Mouse (Mus musculus) forebrain, embryonic 11.5 days (tissue): ENCODE measurements around the gene Slc46a1. TPM values are rescaled to one million over a fixed set of nuclear protein-coding genes. Genes with fewer than 3 reads are reported as not detected.
A peak's percentile ranks its signal among the peaks of the same experiment; 100 is the strongest.

ENCODE experiments used
- ATAC-seq: fragments of 200-750 bp; cut with Nextera tagmentation; replicated peaks from 2 replicates; pipeline ENCODE4 v1.8.0; 2017; ENCODE audit warnings: moderate TSS enrichment; ENCODE audit not compliant: low FRiP score
- DNase-seq: peaks from one replicate; pipeline ENCODE4 v3.0.0-alpha.2; 2017; ENCODE audit warnings: low spot score
- H3K27ac ChIP-seq: fragments of 300-500 bp; sonication (generic); 2 replicates; pipeline ENCODE4 v1.5.1; 2014; ENCODE audit warnings: low read depth, low read length
- H3K27me3 ChIP-seq: fragments of 300-500 bp; sonication (generic); 2 replicates; pipeline ENCODE4 v1.6.1; 2014; ENCODE audit warnings: mild to moderate bottlenecking, low read length, mixed read lengths; ENCODE audit not compliant: control insufficient read depth, insufficient read depth
- H3K36me3 ChIP-seq: fragments of 300-500 bp; sonication (generic); 2 replicates; pipeline ENCODE4 v1.6.1; 2014; ENCODE audit warnings: mild to moderate bottlenecking, low read length, moderate library complexity, mixed read lengths; ENCODE audit not compliant: control insufficient read depth, insufficient read depth
- H3K4me1 ChIP-seq: fragments of 300-500 bp; sonication (generic); replicated peaks from 2 replicates; pipeline ENCODE4 v1.6.1; 2014; ENCODE audit warnings: low read length, mixed read lengths; ENCODE audit not compliant: control insufficient read depth, insufficient read depth
- H3K4me2 ChIP-seq: fragments of 300-500 bp; sonication (generic); 2 replicates; pipeline ENCODE4 v1.6.1; 2014; ENCODE audit warnings: low read depth, mild to moderate bottlenecking, low read length, moderate library complexity, mixed read lengths; ENCODE audit not compliant: severe bottlenecking
- H3K4me3 ChIP-seq: fragments of 300-500 bp; sonication (generic); 2 replicates; pipeline ENCODE4 v1.5.1; 2014; ENCODE audit warnings: low read depth, low read length
- H3K9ac ChIP-seq: fragments of 300-500 bp; sonication (generic); 2 replicates; pipeline ENCODE4 v1.6.1; 2014; ENCODE audit warnings: low read length
- H3K9me3 ChIP-seq: fragments of 300-500 bp; sonication (generic); 2 replicates; pipeline ENCODE4 v1.6.1; 2016; ENCODE audit warnings: low read length, mixed read lengths; ENCODE audit not compliant: control insufficient read depth
- WGBS: fragments of 180-500 bp; shearing (Covaris S2); extraction: QIAGEN DNeasy Blood & Tissue Kit; methylation state at CpG from one replicate; pipeline ENCODE4 v1.1.7; 2014; 5-methylcytosine and 5-hydroxymethylcytosine counted together
- polyA plus RNA-seq: library from polyadenylated mRNA; unstranded; fragments of >200 nt; fragmentation: Nextera tagmentation; extraction: Ambion mirVana; gene quantifications from 2 replicates; pipeline ENCODE4 v1.2.1, GENCODE M21; 2014

The Slc46a1 gene
- 18.4 TPM in 2 replicates for polyA plus RNA-seq

- under 1% methylated on average over 41 of the region's 41 CpGs for WGBS
- H3K9ac ChIP-seq: peak within 1 kb of the TSS; percentile 85
- peak; percentile 93 for ATAC-seq
Observed at GRCm38 (mm10) chr11:78465568-78466180, at the start of gene Slc46a1. TSS of gene Slc46a1 (plus strand) at chr11:78465697.

DNA sequence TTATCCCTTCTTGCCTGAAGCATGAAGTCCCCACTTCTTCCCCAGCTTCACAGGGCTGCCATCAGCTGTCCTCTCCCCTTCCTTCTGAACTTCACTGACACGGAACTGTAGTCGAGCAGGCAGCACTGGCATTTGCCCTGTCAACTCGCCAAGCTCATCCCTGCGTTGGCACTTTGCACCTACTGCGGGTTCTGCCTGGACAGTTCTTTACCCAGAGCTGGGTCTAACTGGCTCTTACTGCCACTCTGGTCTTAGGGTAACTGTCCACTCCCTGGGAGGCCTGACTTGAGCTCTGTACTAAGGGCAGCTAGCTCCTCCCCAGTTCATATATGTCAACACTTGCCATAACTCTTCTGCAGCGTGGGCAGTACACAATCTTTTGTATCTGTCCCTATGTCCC, 48.6 kb upstream of the Slc46a1 start:
- Histone ChIP-seq H3K4me1 (no peaks in the 10 kb centered on the region), H3K27me3 (no peaks in the 10 kb centered on the region), H3K9ac (no peak overlapping the region), H3K36me3 (no peaks in the 10 kb centered on the region), H3K27ac (no peak overlapping the region), H3K4me3 (no peak overlapping the region), H3K9me3 (no peaks in the 10 kb centered on the region), H3K4me2 (no peak overlapping the region)
- ATAC-seq (no peak), DNase-seq (no peak)
- WGBS: 91% methylated on average over 6 of the region's 6 CpGs

More at GRCm38 (mm10) chr11:78465568-78466180, at the start of gene Slc46a1:
- H3K4me1 ChIP-seq: peaks cover 3% of the 10 kb centered on the region
- no peaks in the 10 kb centered on the region for H3K27me3 ChIP-seq
- peak within 1 kb of the TSS; percentile 92 for H3K4me2 ChIP-seq
- H3K4me3 ChIP-seq: peak within 1 kb of the TSS; percentile 78
- DNase-seq: peak; percentile 91
- no peaks in the 10 kb centered on the region for H3K9me3 ChIP-seq
- H3K36me3 ChIP-seq: no peaks in the 10 kb centered on the region
- H3K27ac ChIP-seq: peak within 1 kb of the TSS; percentile 67; the same call in 1 of the 2 replicates

GRCm38 (mm10) chr11:78420263-78420889, 45.1 kb upstream of the Slc46a1 start:
- Histone ChIP-seq H3K4me3 (no peak overlapping the region), H3K36me3 (no peaks in the 10 kb centered on the region), H3K9me3 (no peaks in the 10 kb centered on the region), H3K4me2 (no peak overlapping the region), H3K4me1 (no peaks in the 10 kb centered on the region), H3K27me3 (no peaks in the 10 kb centered on the region), H3K27ac (no peak overlapping the region), H3K9ac (no peak overlapping the region)
- ATAC-seq: no peak
- WGBS: 79% methylated on average over 12 of the region's 12 CpGs
- no peak for DNase-seq

GRCm38 (mm10) chr11:78421201-78422009, 44.1 kb upstream of the Slc46a1 start:
- Histone ChIP-seq H3K4me2 (no peak overlapping the region), H3K4me1 (no peaks in the 10 kb centered on the region), H3K27ac (no peak overlapping the region), H3K27me3 (no peaks in the 10 kb centered on the region), H3K9ac (no peak overlapping the region), H3K9me3 (no peaks in the 10 kb centered on the region), H3K4me3 (no peak overlapping the region), H3K36me3 (no peaks in the 10 kb centered on the region)
- ATAC-seq (no peak), DNase-seq (no peak)
- 70% methylated on average over 13 of the region's 13 CpGs for WGBS

DNA sequence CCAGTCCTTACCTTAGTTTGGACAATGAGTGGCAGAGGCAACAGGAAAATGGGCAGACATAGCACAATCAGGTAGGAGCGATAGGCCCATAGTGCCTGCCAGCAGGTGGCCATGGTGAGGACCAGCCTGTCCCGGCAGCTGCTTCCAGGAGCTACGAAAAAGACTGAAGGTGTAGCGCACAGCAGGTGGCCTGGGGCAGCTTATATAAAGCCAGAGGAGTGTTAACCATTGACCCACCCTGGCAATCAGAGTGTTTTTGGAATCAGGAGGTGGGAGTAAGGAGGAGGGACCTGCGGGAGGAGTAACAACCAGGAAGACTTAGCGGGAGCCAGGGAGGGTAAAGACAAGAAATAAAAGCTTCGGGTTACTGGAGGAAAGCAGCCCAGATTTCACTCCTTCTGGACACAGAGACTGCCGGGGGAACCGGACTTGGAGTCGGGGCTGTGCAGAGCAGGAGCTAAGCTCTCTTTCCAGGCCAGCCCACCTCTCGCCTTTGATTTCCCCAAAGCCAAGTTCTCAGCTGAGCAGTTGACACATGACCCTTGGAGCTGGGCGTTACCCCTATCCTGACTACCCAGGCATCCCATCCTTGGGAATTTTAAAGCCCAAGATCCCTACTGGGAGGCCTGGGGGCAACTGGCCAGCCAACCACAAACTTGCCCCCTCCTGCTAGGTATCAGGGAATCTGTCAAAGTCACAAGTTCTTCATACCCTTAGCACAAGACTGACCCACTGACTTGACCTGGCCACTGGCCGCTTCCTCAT, 43.3 kb upstream of the Slc46a1 start, which contains the start of gene Slc13a2:
Gene Slc13a2, minus strand, starts transcription at position 163 of the 765 bp plus-strand sequence.
- Histone ChIP-seq H3K36me3 (no peaks in the 10 kb centered on the region), H3K4me1 (no peaks in the 10 kb centered on the region), H3K9ac (no peak within 1 kb of the TSS), H3K9me3 (no peaks in the 10 kb centered on the region), H3K4me3 (no peak within 1 kb of the TSS), H3K27ac (no peak within 1 kb of the TSS), H3K4me2 (no peak within 1 kb of the TSS), H3K27me3 (no peaks in the 10 kb centered on the region)
- no peak for ATAC-seq
- WGBS: 32% methylated on average over 13 of the region's 13 CpGs
- DNase-seq: no peak

DNA sequence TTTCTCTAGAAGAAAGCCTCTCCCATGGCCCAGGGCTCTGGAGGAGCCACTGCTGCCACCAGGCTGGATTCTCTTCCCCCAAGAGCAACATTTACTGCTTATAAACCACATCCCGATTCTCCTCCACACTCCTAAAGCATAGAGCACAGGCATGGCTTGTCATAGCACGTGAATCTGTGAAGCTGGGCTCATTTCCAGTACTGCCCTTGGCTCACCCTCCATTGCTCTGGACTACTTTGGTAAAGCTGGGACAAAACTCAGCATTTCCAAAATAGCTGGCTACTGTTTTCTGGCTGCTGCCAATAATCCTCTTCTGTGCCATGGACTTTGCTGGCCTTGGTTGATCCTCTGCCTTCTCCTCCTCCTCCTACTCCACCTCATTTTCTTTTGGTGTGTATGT, 41.1 kb upstream of the Slc46a1 start:
- Histone ChIP-seq H3K36me3 (no peaks in the 10 kb centered on the region), H3K4me2 (no peak overlapping the region), H3K4me3 (no peak overlapping the region), H3K27ac (no peak overlapping the region), H3K27me3 (no peaks in the 10 kb centered on the region), H3K9me3 (no peaks in the 10 kb centered on the region), H3K9ac (no peak overlapping the region), H3K4me1 (no peaks in the 10 kb centered on the region)
- DNase-seq (no peak), ATAC-seq (no peak)
- WGBS: 78% methylated on average over 2 of the region's 2 CpGs

GRCm38 (mm10) chr11:78425572-78425971, 39.9 kb upstream of the Slc46a1 start:
- DNase-seq: no peak
- no peak for ATAC-seq
- 79% methylated on average over 1 of the region's 1 CpGs for WGBS

GRCm38 (mm10) chr11:78427655-78428054, 37.8 kb upstream of the Slc46a1 start:
- DNase-seq (no peak), ATAC-seq (no peak)
- Histone ChIP-seq H3K27ac (no peak overlapping the region), H3K36me3 (no peaks in the 10 kb centered on the region), H3K4me1 (no peaks in the 10 kb centered on the region), H3K9ac (no peak overlapping the region), H3K9me3 (no peaks in the 10 kb centered on the region), H3K27me3 (no peaks in the 10 kb centered on the region), H3K4me2 (no peak overlapping the region), H3K4me3 (no peak overlapping the region)
- WGBS: 96% methylated on average over 6 of the region's 6 CpGs

More at GRCm38 (mm10) chr11:78425572-78425971, 39.9 kb upstream of the Slc46a1 start:
- Histone ChIP-seq H3K4me1 (no peaks in the 10 kb centered on the region), H3K36me3 (no peaks in the 10 kb centered on the region), H3K4me3 (no peak overlapping the region), H3K9me3 (no peaks in the 10 kb centered on the region), H3K27ac (no peak overlapping the region), H3K9ac (no peak overlapping the region), H3K4me2 (no peak overlapping the region), H3K27me3 (no peaks in the 10 kb centered on the region)
